Mouse (Mus musculus): ENCODE results near the gene Zbtb44. TPM values are rescaled to one million over a fixed set of nuclear protein-coding genes. Genes with fewer than 3 reads are reported as not detected.
A peak's percentile ranks its signal among the peaks of the same experiment; 100 is the strongest.

Gene Zbtb44
- total and polyA plus RNA-seq, 3 experiments, result 9.8 to 15.1 TPM; not detected in 1

GRCm38 (mm10) chr9:31018705-31019104 lies 11.7 kb upstream of the Zbtb44 start:
- Histone ChIP-seq H3K4me3 (ENCODE audit: control insufficient read depth in 1 of 2, insufficient read depth in 1 of 2, low read depth in 2 of 2, low read length in 2 of 2) (no peak overlapping the region), H3K36me3 (ENCODE audit: control insufficient read depth in 1 of 2, insufficient read depth in 2 of 2, low read length in 2 of 2) (no peaks in the 10 kb centered on the region), H3K79me2 (ENCODE audit: control insufficient read depth, insufficient read depth, low read length, poor library complexity) (no peaks in the 10 kb centered on the region), H3K27ac (ENCODE audit: control insufficient read depth, low read depth, low read length) (no peak overlapping the region), H3K4me1 (ENCODE audit: control insufficient read depth in 1 of 2, insufficient read depth in 2 of 2, low read length in 2 of 2) (no peaks in the 10 kb centered on the region), H3K27me3 (ENCODE audit: control insufficient read depth in 1 of 2, insufficient read depth in 2 of 2, low read length in 2 of 2) (peaks cover 0 to 2% of the 10 kb centered on the region in 2 experiments), H3K9me3 (replicated peaks; ENCODE audit: insufficient read depth, low read length) (no peaks in the 10 kb centered on the region), H3K9ac (ENCODE audit: control insufficient read depth, low read depth, low read length, poor library complexity, severe bottlenecking) (no peak overlapping the region)
- TF ChIP-seq BHLHE40 (IDR thresholded peaks at IDR 0.05; ENCODE audit: borderline replicate concordance, low read depth, low read length), result no peak
- no peak for TF ChIP-seq KAT2A (conservative IDR thresholded peaks at IDR 0.05; ENCODE audit: low read depth, low read length)
- no peak for TF ChIP-seq RCOR1 (IDR thresholded peaks at IDR 0.05; ENCODE audit: low read depth, low read length)
- no peak for TF ChIP-seq MAZ (IDR thresholded peaks at IDR 0.05; ENCODE audit: low read depth, low read length)
- TF ChIP-seq POLR2AphosphoS2 (IDR thresholded peaks at IDR 0.05; ENCODE audit: low read length), result no peak
- DNase-seq (ENCODE audit: low read depth, low spot score), result no peak

- H3K4me1 ChIP-seq (ENCODE audit: control insufficient read depth in 1 of 2, insufficient read depth in 2 of 2, low read length in 2 of 2), result peaks cover 0 to 9% of the 10 kb centered on the region in 2 experiments; a peak in 2 of 4 replicates
Observed at GRCm38 (mm10) chr9:31028251-31028650, 2.2 kb upstream of the Zbtb44 start.

DNA sequence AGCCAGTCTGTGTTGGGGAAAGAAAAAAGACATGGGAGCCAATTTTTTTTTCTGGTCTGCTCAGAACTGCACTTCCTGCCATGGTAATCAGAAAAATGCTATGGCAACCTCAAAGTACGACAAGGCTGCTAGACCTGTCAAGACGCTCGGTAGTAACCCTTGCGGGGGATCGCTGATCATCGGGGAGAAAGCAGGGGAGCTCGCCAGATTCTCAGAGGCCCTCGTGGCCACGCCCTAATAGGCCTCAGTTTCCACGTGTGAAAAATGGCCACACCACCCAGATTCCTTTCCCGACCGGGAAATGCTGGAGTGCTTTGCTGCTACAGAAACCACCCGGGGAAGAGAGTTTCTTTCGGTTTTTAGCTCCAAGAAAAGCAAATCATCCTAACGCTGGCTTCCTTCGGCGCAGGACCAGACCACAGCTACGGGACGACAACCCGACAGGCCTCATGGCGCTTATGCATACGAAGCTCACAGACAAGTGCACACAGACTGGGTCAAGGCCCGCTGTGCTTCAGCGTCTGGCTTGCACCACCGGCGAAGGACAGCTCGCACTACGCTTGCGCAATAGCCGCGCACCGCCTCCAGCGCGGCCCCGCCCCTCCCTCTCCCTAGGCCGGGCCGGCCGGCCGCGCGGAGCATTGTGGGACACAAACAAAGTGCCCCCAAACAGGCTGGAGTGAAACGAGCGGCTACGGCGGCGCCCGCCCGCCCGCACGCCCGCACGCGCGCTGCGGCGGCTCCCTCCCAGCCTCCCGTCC lies 513 bp upstream of the Zbtb44 start:
- DNase-seq (ENCODE audit: low read depth, low spot score), result peak; percentile 94
- Histone ChIP-seq H3K9me3 (replicated peaks; ENCODE audit: insufficient read depth, low read length) (no peaks in the 10 kb centered on the region), H3K9ac (ENCODE audit: control insufficient read depth, low read depth, low read length, poor library complexity, severe bottlenecking) (peak overlapping the region; percentile 91), H3K27ac (ENCODE audit: control insufficient read depth, low read depth, low read length) (peak overlapping the region; percentile 80), H3K4me3 (ENCODE audit: control insufficient read depth in 1 of 2, insufficient read depth in 1 of 2, low read depth in 2 of 2, low read length in 2 of 2) (peak overlapping the region; percentile 96 to 98), H3K36me3 (ENCODE audit: control insufficient read depth in 1 of 2, insufficient read depth in 2 of 2, low read length in 2 of 2) (peaks cover 2 to 11% of the 10 kb centered on the region in 2 experiments; a peak in 3 of 4 replicates), H3K27me3 (ENCODE audit: control insufficient read depth in 1 of 2, insufficient read depth in 2 of 2, low read length in 2 of 2) (no peaks in the 10 kb centered on the region), H3K4me1 (ENCODE audit: control insufficient read depth in 1 of 2, insufficient read depth in 2 of 2, low read length in 2 of 2) (peaks cover 0 to 9% of the 10 kb centered on the region in 2 experiments; a peak in 2 of 4 replicates), H3K79me2 (ENCODE audit: control insufficient read depth, insufficient read depth, low read length, poor library complexity) (peaks cover 23% of the 10 kb centered on the region)
- TF ChIP-seq MYC (IDR thresholded peaks at IDR 0.05; ENCODE audit: low read depth, low read length) (peak; percentile 97), RCOR1 (IDR thresholded peaks at IDR 0.05; ENCODE audit: low read depth, low read length) (no peak), POLR2AphosphoS2 (IDR thresholded peaks at IDR 0.05; ENCODE audit: low read length) (peak; percentile 69), RAD21 (IDR thresholded peaks at IDR 0.05; ENCODE audit: low read depth, low read length) (no peak), SMC3 (IDR thresholded peaks at IDR 0.05; ENCODE audit: low read depth, low read length) (no peak), ELF1 (IDR thresholded peaks at IDR 0.05; ENCODE audit: low read depth, low read length) (peak; percentile 57; the same call in 1 of the 2 replicates), GABPA (IDR thresholded peaks at IDR 0.05; ENCODE audit: low read depth, low read length) (no peak), POLR2AphosphoS5 (IDR thresholded peaks at IDR 0.05; ENCODE audit: borderline replicate concordance, low read depth, low read length) (peak; percentile 73; the same call in 1 of the 2 replicates), USF2 (IDR thresholded peaks at IDR 0.05; ENCODE audit: borderline replicate concordance in 1 of 2, insufficient read depth in 1 of 2, low read depth in 1 of 2, low read length in 2 of 2) (no peak), TCF12 (IDR thresholded peaks at IDR 0.05; ENCODE audit: low read depth, low read length) (peak; percentile 32; the same call in 1 of the 2 replicates), MAX (IDR thresholded peaks at IDR 0.05; ENCODE audit: low read length) (peak; percentile 72), MXI1 (IDR thresholded peaks at IDR 0.05; ENCODE audit: low read depth, low read length) (peak; percentile 36; the same call in 1 of the 2 replicates), EP300 (IDR thresholded peaks at IDR 0.05; ENCODE audit: low read depth in 1 of 2, low read length in 2 of 2) (no peak; a peak in 1 of 4 replicates), CTCF (IDR thresholded peaks at IDR 0.05 in 2 of 3, conservative IDR thresholded peaks at IDR 0.05 in 1 of 3; ENCODE audit: control insufficient read depth in 1 of 3, insufficient read depth in 1 of 3, low read depth in 2 of 3, low read length in 3 of 3, poor library complexity in 1 of 3, severe bottlenecking in 1 of 3) (no peak), MAFK (IDR thresholded peaks at IDR 0.05; ENCODE audit: borderline replicate concordance, low read depth, low read length) (no peak), KAT2A (conservative IDR thresholded peaks at IDR 0.05; ENCODE audit: low read depth, low read length) (no peak), BHLHE40 (IDR thresholded peaks at IDR 0.05; ENCODE audit: borderline replicate concordance, low read depth, low read length) (no peak)

More at GRCm38 (mm10) chr9:31028251-31028650, 2.2 kb upstream of the Zbtb44 start:
- DNase-seq (ENCODE audit: low read depth, low spot score), result no peak
- H3K9me3 ChIP-seq (replicated peaks; ENCODE audit: insufficient read depth, low read length), result no peaks in the 10 kb centered on the region
- no peak overlapping the region for H3K4me3 ChIP-seq (ENCODE audit: control insufficient read depth in 1 of 2, insufficient read depth in 1 of 2, low read depth in 2 of 2, low read length in 2 of 2)
- no peaks in the 10 kb centered on the region for H3K27me3 ChIP-seq (ENCODE audit: control insufficient read depth in 1 of 2, insufficient read depth in 2 of 2, low read length in 2 of 2)
- no peak overlapping the region for H3K27ac ChIP-seq (ENCODE audit: control insufficient read depth, low read depth, low read length)
- no peak overlapping the region for H3K9ac ChIP-seq (ENCODE audit: control insufficient read depth, low read depth, low read length, poor library complexity, severe bottlenecking)
- no peak for TF ChIP-seq SMC3 (IDR thresholded peaks at IDR 0.05; ENCODE audit: low read depth, low read length)
- TF ChIP-seq NRF1 (IDR thresholded peaks at IDR 0.05; ENCODE audit: insufficient read depth, low read depth, low read length, poor library complexity, severe bottlenecking), result no peak
- TF ChIP-seq USF1 (IDR thresholded peaks at IDR 0.05; ENCODE audit: low read depth, low read length), result no peak
- no peak for TF ChIP-seq BHLHE40 (IDR thresholded peaks at IDR 0.05; ENCODE audit: borderline replicate concordance, low read depth, low read length)
- no peak for TF ChIP-seq ZNF384 (IDR thresholded peaks at IDR 0.05; ENCODE audit: low read depth, low read length)
- TF ChIP-seq MYB (IDR thresholded peaks at IDR 0.05; ENCODE audit: low read depth, low read length), result no peak
- TF ChIP-seq ZKSCAN1 (IDR thresholded peaks at IDR 0.05; ENCODE audit: low read depth, low read length), result no peak
- TF ChIP-seq RCOR1 (IDR thresholded peaks at IDR 0.05; ENCODE audit: low read depth, low read length), result no peak
- TF ChIP-seq USF2 (IDR thresholded peaks at IDR 0.05; ENCODE audit: borderline replicate concordance in 1 of 2, insufficient read depth in 1 of 2, low read depth in 1 of 2, low read length in 2 of 2), result no peak
- TF ChIP-seq MAFK (IDR thresholded peaks at IDR 0.05; ENCODE audit: borderline replicate concordance, low read depth, low read length), result no peak
- TF ChIP-seq CHD1 (IDR thresholded peaks at IDR 0.05; ENCODE audit: low read depth, low read length), result no peak
- H3K79me2 ChIP-seq (ENCODE audit: control insufficient read depth, insufficient read depth, low read length, poor library complexity), result peaks cover 19% of the 10 kb centered on the region
- H3K36me3 ChIP-seq (ENCODE audit: control insufficient read depth in 1 of 2, insufficient read depth in 2 of 2, low read length in 2 of 2), result peaks cover 0 to 11% of the 10 kb centered on the region in 2 experiments; a peak in 2 of 4 replicates
